Mouse (Mus musculus) embryonic facial prominence, embryonic 14.5 days (tissue): ENCODE measurements around the gene Cldn2. TPM values are rescaled to one million over a fixed set of nuclear protein-coding genes. Genes with fewer than 3 reads are reported as not detected.

Experiments
- ATAC-seq: fragments of 200-750 bp; cut with Nextera tagmentation; 2 replicates; pipeline ENCODE4 v1.8.0; 2017; ENCODE audit warnings: low read depth, moderate number of reproducible peaks, moderate TSS enrichment
- DNase-seq: peaks from one replicate; pipeline ENCODE4 v3.0.0-alpha.2; 2015; ENCODE audit warnings: low spot score
- H3K27ac ChIP-seq: fragments of 300-500 bp; sonication (generic); replicated peaks from 2 replicates; pipeline ENCODE4 v1.5.1; 2014; ENCODE audit warnings: low read depth, mild to moderate bottlenecking, low read length, moderate library complexity
- H3K27me3 ChIP-seq: fragments of 300-500 bp; sonication (generic); replicated peaks from 2 replicates; pipeline ENCODE4 v1.6.1; 2014; ENCODE audit warnings: low read length; ENCODE audit not compliant: control insufficient read depth, insufficient read depth
- H3K36me3 ChIP-seq: fragments of 300-500 bp; sonication (generic); 2 replicates; pipeline ENCODE4 v1.6.1; 2014; ENCODE audit warnings: low read length, mixed read lengths; ENCODE audit not compliant: control insufficient read depth, insufficient read depth
- H3K4me1 ChIP-seq: fragments of 300-500 bp; sonication (generic); 2 replicates; pipeline ENCODE4 v1.6.1; 2014; ENCODE audit warnings: antibody characterized with exemption, low read length; ENCODE audit not compliant: control insufficient read depth, insufficient read depth
- H3K4me2 ChIP-seq: fragments of 300-500 bp; sonication (generic); 2 replicates; pipeline ENCODE4 v1.6.1; 2014; ENCODE audit warnings: low read depth, mild to moderate bottlenecking, low read length, moderate library complexity, mixed read lengths
- H3K4me3 ChIP-seq: fragments of 300-500 bp; sonication (generic); 2 replicates; pipeline ENCODE4 v1.5.1; 2014; ENCODE audit warnings: low read depth, mild to moderate bottlenecking, low read length
- H3K9ac ChIP-seq: fragments of 300-500 bp; sonication (generic); 2 replicates; pipeline ENCODE4 v1.6.1; 2014; ENCODE audit warnings: low read depth, mild to moderate bottlenecking, low read length, moderate library complexity, mixed read lengths
- H3K9me3 ChIP-seq: fragments of 300-500 bp; sonication (generic); 2 replicates; pipeline ENCODE4 v1.6.1; 2016; ENCODE audit warnings: low read length; ENCODE audit not compliant: control insufficient read depth
- WGBS: fragments of 180-500 bp; shearing (Covaris S2); extraction: QIAGEN DNeasy Blood & Tissue Kit; methylation state at CpG from one replicate; pipeline ENCODE4 v1.1.7; 2014; 5-methylcytosine and 5-hydroxymethylcytosine counted together
- polyA plus RNA-seq: library from polyadenylated mRNA; unstranded; fragments of >200 nt; fragmentation: Nextera tagmentation; extraction: Ambion mirVana; gene quantifications from 2 replicates; pipeline ENCODE4 v1.2.1, GENCODE M21; 2014

Gene Cldn2
- polyA plus RNA-seq, 1 experiment from 2014 or later = 1.2 TPM

DNA sequence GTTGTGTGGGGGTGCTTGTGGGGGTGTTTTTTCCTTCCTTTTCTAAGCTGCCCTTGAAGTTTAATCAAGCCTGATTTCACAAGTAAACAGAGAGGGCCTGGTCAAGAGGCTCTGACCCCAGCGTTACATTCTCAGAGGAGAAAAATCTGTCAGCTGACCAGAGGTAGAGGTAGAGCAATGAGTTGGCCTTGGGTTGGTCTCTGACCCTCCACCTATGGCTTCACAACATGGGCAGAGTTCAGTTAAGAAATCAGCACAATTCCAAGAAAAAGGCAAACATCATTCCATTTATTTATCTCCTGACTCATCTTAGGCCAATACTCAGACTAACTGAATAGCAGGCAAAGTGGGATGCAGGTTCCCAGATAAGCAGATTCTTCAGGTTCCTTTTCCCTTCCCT, 21.7 kb upstream of the Cldn2 start:
- no peak for DNase-seq
- H3K4me3 ChIP-seq = no peak overlapping the region
- no peak for ATAC-seq
- no peak overlapping the region for H3K9ac ChIP-seq
- peaks cover 14% of the 10 kb centered on the region; the same call in 1 of the 2 replicates for H3K27me3 ChIP-seq
- no peak overlapping the region for H3K4me2 ChIP-seq
- no peaks in the 10 kb centered on the region for H3K36me3 ChIP-seq
- 70% methylated on average over 1 of the region's 1 CpGs for WGBS
- H3K27ac ChIP-seq = no peak overlapping the region
- no peaks in the 10 kb centered on the region for H3K9me3 ChIP-seq
- no peaks in the 10 kb centered on the region for H3K4me1 ChIP-seq

DNA sequence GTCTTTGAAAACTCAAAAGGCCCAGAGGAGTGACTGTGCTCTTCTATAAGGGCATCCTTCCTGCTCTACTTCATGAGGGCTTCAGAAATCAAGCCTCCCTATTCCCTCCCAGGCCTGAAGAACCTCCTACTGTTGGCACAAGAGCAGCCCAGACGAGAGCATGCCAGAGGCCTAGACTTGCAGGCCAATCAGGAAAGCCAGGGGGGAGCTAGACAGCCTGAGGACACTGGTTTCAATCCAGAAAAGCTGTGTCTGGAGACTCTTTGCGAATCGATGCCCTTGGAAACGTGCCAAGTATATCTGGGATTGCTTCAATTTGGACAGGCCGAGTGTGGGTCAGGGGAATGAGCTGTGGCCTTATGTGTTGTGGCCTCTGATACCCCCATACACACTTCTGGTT, 21.2 kb upstream of the Cldn2 start:
- H3K9me3 ChIP-seq = no peaks in the 10 kb centered on the region
- no peak overlapping the region for H3K9ac ChIP-seq
- ATAC-seq (no peak), DNase-seq (no peak)
- H3K36me3 ChIP-seq = no peaks in the 10 kb centered on the region
- no peak overlapping the region for H3K27ac ChIP-seq
- no peaks in the 10 kb centered on the region for H3K4me1 ChIP-seq
- no peak overlapping the region for H3K4me2 ChIP-seq
- H3K4me3 ChIP-seq = no peak overlapping the region
- 72% methylated on average over 5 of the region's 5 CpGs for WGBS
- H3K27me3 ChIP-seq = peaks cover 14% of the 10 kb centered on the region; the same call in 1 of the 2 replicates

DNA sequence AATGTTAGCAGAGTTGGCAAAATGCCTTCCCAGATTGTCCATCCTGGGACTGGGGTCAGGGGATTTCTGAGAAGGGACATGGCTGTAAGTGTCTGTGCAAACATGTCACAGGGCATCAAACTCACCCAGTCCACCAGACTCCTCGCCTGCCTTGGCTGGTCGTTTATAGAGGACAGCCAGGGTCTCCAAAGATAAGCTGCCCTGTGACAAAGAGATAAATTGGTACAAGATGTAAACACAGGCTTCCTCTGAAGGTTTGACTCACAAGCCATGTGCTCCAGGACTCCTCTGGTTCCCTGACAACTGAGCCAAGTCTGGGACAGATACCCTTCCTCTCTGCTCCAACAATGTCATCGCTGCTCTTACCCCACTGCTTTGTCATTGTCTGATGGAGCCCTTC, 19.6 kb upstream of the Cldn2 start:
- DNase-seq = no peak
- no peaks in the 10 kb centered on the region for H3K4me1 ChIP-seq
- H3K36me3 ChIP-seq = no peaks in the 10 kb centered on the region
- peaks cover 14% of the 10 kb centered on the region; the same call in 1 of the 2 replicates for H3K27me3 ChIP-seq
- H3K9me3 ChIP-seq = no peaks in the 10 kb centered on the region
- no peak overlapping the region for H3K27ac ChIP-seq
- no peak for ATAC-seq
- no peak overlapping the region for H3K4me3 ChIP-seq
- WGBS = 63% methylated on average over 3 of the region's 3 CpGs
- no peak overlapping the region for H3K9ac ChIP-seq
- H3K4me2 ChIP-seq = no peak overlapping the region

DNA sequence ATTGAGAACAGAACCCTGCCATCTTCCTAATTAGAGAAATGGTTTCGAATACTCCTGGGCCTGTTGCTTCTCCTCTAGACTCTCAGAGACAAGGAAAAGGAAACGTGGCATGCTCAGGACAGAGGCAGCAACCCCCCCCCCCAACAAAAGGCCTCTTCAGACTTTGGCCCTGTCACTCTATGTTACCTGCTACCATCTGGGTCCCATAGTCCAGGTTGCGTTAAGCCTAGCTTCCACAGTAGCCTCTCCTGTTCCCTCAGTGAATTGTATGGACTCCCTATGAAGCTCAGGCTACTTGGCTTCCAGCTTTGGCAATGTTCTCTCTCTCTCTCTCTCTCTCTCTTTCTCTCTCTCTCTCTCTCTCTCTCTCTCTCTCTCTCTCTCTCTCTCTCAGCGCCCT, 19.1 kb upstream of the Cldn2 start:
- 86% methylated on average over 4 of the region's 4 CpGs for WGBS
- ATAC-seq (no peak), DNase-seq (no peak)
- no peaks in the 10 kb centered on the region for H3K4me1 ChIP-seq
- peaks cover 14% of the 10 kb centered on the region; the same call in 1 of the 2 replicates for H3K27me3 ChIP-seq
- H3K9me3 ChIP-seq = no peaks in the 10 kb centered on the region
- H3K4me2 ChIP-seq = no peak overlapping the region
- H3K36me3 ChIP-seq = no peaks in the 10 kb centered on the region
- no peak overlapping the region for H3K9ac ChIP-seq
- no peak overlapping the region for H3K27ac ChIP-seq
- H3K4me3 ChIP-seq = no peak overlapping the region

DNA sequence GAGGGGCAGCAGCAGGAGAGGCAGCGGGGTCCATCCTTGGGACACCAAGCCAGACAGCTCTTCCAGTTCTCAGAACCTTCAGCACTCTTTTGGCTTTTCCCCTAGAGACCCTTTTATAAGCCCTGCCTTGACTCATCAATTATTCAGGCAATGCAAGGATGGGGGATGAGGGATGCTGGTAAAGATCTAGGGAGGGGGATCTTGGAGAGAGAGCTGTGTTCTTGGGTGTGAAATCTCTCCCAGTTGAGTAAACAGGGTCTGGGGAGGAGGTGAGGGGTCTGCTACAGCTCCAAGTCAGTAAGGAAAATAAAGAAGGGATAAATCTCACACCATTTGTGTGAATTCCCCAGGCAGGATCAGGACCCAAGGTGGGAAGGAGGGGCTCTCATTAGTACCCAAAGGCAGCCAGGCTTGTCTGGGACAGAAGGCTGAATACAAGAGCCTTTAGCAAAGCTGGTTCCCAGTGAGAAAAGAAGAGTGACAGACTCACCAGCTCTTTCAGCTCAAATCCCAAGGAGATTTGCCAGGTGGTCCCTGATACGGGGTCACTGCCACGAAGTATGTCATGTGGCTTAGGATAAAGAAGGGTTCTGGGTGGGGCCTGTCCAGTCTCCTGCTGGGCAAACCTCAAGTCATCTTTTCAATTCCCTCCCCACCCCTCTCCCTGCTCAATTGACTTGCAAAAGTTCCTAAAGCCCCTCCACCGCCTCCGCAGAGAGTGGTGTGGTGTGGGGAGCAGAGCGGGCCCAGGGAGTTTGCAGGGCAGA, 18.2 kb upstream of the Cldn2 start, which contains the start of gene Ripply1:
Ripply1 (minus strand) TSS at position 76 of the 767 bp plus-strand sequence.
- H3K36me3 ChIP-seq = no peaks in the 10 kb centered on the region
- no peak within 1 kb of the TSS for H3K4me2 ChIP-seq
- H3K9me3 ChIP-seq = no peaks in the 10 kb centered on the region
- H3K4me1 ChIP-seq = no peaks in the 10 kb centered on the region
- H3K27me3 ChIP-seq = peaks cover 8% of the 10 kb centered on the region; the same call in 1 of the 2 replicates
- H3K27ac ChIP-seq = no peak within 1 kb of the TSS
- no peak within 1 kb of the TSS for H3K9ac ChIP-seq
- ATAC-seq (no peak), DNase-seq (no peak)
- H3K4me3 ChIP-seq = no peak within 1 kb of the TSS
- 47% methylated on average over 6 of the region's 6 CpGs for WGBS

DNA sequence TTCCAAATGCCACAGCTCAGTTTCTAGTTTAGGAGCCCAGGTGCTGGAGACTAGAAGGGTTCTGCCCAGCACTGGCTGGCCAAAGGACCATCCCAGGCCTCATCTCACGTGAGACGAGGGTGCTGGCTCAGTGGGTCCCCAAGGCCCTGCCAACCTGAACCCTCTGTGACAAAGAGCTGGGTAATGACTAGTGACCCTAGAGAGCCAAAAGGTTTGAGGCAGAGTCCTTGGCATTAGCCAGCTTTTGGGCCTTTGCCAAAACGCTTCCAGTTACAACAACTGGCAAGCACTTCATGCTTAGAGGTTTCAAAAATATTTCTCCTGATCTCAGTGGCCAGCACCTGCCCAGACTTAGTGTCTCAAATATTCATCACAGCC, 17.6 kb upstream of the Cldn2 start:
- H3K4me2 ChIP-seq = no peak overlapping the region
- peaks cover 8% of the 10 kb centered on the region; the same call in 1 of the 2 replicates for H3K27me3 ChIP-seq
- no peak for DNase-seq
- peak; percentile 26; the same call in 1 of the 2 replicates for ATAC-seq
- no peaks in the 10 kb centered on the region for H3K9me3 ChIP-seq
- H3K27ac ChIP-seq = no peak overlapping the region
- no peak overlapping the region for H3K9ac ChIP-seq
- H3K36me3 ChIP-seq = no peaks in the 10 kb centered on the region
- no peak overlapping the region for H3K4me3 ChIP-seq
- 64% methylated on average over 3 of the region's 3 CpGs for WGBS
- H3K4me1 ChIP-seq = no peaks in the 10 kb centered on the region

DNA sequence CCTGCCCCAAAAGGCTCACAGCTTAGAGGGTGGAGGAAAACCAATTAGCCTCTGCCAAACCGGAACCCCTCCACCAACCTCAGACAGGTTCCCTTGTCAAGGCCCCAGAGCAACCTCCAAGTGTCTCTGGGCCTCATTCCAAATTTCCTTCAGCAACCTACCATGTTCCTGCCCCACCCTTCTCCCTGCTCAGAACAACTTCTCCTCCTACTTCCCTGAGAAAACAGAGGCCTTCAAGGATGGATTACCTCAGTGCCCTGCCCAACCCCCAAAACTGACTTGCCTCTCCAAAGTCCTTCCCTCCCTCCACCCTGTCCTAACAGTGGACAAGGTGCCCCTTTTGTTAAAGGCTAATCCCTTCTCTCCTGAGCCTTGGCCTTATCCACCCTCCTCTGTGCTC, 14.9 kb upstream of the Cldn2 start:
- DNase-seq = peak; percentile 56
- H3K27me3 ChIP-seq = peaks cover 4% of the 10 kb centered on the region; the same call in 1 of the 2 replicates
- no peak overlapping the region for H3K27ac ChIP-seq
- no peaks in the 10 kb centered on the region for H3K9me3 ChIP-seq
- 36% methylated on average over 1 of the region's 1 CpGs for WGBS
- no peaks in the 10 kb centered on the region for H3K36me3 ChIP-seq
- H3K4me3 ChIP-seq = no peak overlapping the region
- no peaks in the 10 kb centered on the region for H3K4me1 ChIP-seq
- no peak overlapping the region for H3K9ac ChIP-seq
- no peak overlapping the region for H3K4me2 ChIP-seq
- ATAC-seq = peak; percentile 68

DNA sequence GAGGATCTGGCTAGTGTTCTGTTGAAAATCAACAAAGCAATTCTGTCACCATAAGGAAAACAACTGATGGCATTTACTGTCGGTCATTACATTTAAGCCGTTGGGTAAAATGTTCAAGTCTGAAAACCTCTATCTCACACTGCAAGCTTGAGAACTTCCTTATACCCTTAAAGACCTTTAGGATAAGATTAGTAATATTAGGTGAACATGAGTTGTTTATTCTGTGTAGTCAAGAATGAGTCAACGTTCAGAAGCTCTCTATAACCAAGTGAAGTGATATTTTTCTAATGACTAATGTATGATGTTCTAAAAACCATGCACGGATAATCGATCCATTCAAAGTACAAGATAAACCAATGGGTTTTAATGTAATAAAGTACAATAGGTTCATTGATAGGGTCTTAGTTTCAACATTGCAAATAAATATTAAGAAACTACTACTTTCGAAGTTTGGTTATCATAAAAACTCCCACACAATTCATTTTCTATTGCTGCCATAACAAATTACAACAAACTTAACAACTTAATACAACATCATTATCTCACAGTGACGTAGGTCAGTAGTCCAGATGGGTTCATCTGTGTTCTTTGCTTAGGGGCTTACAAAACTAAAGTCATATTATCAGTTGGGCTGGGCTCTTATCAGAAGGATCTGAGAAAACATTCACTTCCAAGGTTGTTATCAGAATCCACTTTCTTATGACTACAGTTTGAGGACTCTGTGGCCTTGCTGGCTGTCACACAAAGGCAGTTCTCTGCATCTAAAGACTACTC, 6.4 kb upstream of the Cldn2 start:
- WGBS = 86% methylated on average over 7 of the region's 7 CpGs
- H3K27ac ChIP-seq = no peak overlapping the region
- H3K9ac ChIP-seq = no peak overlapping the region
- H3K9me3 ChIP-seq = no peaks in the 10 kb centered on the region
- H3K36me3 ChIP-seq = no peaks in the 10 kb centered on the region
- H3K4me1 ChIP-seq = no peaks in the 10 kb centered on the region
- DNase-seq (no peak), ATAC-seq (no peak)
- peaks cover 10% of the 10 kb centered on the region for H3K27me3 ChIP-seq
- no peak overlapping the region for H3K4me2 ChIP-seq
- no peak overlapping the region for H3K4me3 ChIP-seq
